Mouse (Mus musculus) heart, postnatal 10 days (tissue): Measurements from ENCODE around the gene Serac1. TPM values are rescaled to one million over a fixed set of nuclear protein-coding genes. Genes with fewer than 3 reads are reported as not detected.
A peak's percentile ranks its signal among the peaks of the same experiment; 100 is the strongest.

Source experiments
- DNase-seq, 2 experiments: peaks; one replicate each; pipeline ENCODE4 v3.0.0; 2021
- intact Hi-C: fragments of 180-260 bp; cut with DNase I; formaldehyde crosslinking; loops from one replicate; pipeline ENCODE4 v1.15.1; 2025
- total RNA-seq, 2 experiments: library from RNA; stranded (reverse); gene quantifications; 2 replicates each; pipeline ENCODE4 v1.2.3; 2021

Serac1 gene
- 1 to 10 TPM; 5.7 to 9.3 TPM for total RNA-seq

GRCm38 (mm10) chr17:6079287-6080122 is at the start of gene Serac1, which contains the start of gene Gtf2h5:
Gene Serac1, minus strand, starts transcription at chr17:6079741.
Gene Gtf2h5, plus strand, starts transcription at chr17:6079786.
- intact Hi-C loops = no loop called here
- peak; percentile 98 to 99 for DNase-seq

GRCm38 (mm10) chr17:6128039-6128438 is 48.5 kb upstream of the Serac1 start:
- DNase-seq = no peak
- intact Hi-C loops = no loop called here

GRCm38 (mm10) chr17:6125441-6125840 is 45.9 kb upstream of the Serac1 start:
- DNase-seq = no peak
- intact Hi-C loops = no loop called here

GRCm38 (mm10) chr17:6123776-6124175 is 44.2 kb upstream of the Serac1 start:
- DNase-seq = no peak
- intact Hi-C loops = no loop called here

- no peak for DNase-seq
- intact Hi-C loops = no loop called here
These were observed 39.3 kb upstream of the Serac1 start for GRCm38 (mm10) chr17:6118861-6119260.

- no peak for DNase-seq
- intact Hi-C loops = no loop called here
These were observed 38.4 kb upstream of the Serac1 start for GRCm38 (mm10) chr17:6117917-6118316.

- intact Hi-C loops = no loop called here
- DNase-seq = no peak
These were observed 37.7 kb upstream of the Serac1 start for GRCm38 (mm10) chr17:6117148-6117725.

GRCm38 (mm10) chr17:6115085-6115484 is 35.5 kb upstream of the Serac1 start:
- DNase-seq = no peak
- intact Hi-C loops = no loop called here

GRCm38 (mm10) chr17:6113653-6114052 is 34.1 kb upstream of the Serac1 start:
- no peak for DNase-seq
- intact Hi-C loops = no loop called here

- no peak for DNase-seq
- intact Hi-C loops = no loop called here
These were observed 31.4 kb upstream of the Serac1 start for GRCm38 (mm10) chr17:6110956-6111355.

GRCm38 (mm10) chr17:6108175-6108574 is 28.6 kb upstream of the Serac1 start:
- intact Hi-C loops = no loop called here
- DNase-seq = peak; percentile 8 to 30

GRCm38 (mm10) chr17:6107015-6107601 is 27.6 kb upstream of the Serac1 start:
- DNase-seq = peak; percentile 59 to 68
- intact Hi-C loops = loop anchor here (2.0 kb wide), 1 partner anchor 112 kb away; no protein-coding TSS in a partner anchor

- peak; percentile 86 to 88 for DNase-seq
- intact Hi-C loops = loop anchor here (2.0 kb wide), 1 partner anchor 112 kb away; no protein-coding TSS in a partner anchor
These were observed 26.9 kb upstream of the Serac1 start, which contains the start of gene Tulp4 for GRCm38 (mm10) chr17:6106361-6107014. Gene Tulp4, plus strand, starts transcription at chr17:6106437.

- intact Hi-C loops = no loop called here
- no peak for DNase-seq
These were observed 24.0 kb upstream of the Serac1 start for GRCm38 (mm10) chr17:6103566-6103965.

- DNase-seq = no peak
- intact Hi-C loops = no loop called here
These were observed 22.7 kb upstream of the Serac1 start for GRCm38 (mm10) chr17:6102287-6102686.

- intact Hi-C loops = loop anchor here (1.0 kb wide), 1 partner anchor 75 kb away; no protein-coding TSS in a partner anchor
- peak; percentile 59 to 73 for DNase-seq
These were observed 18.3 kb upstream of the Serac1 start for GRCm38 (mm10) chr17:6097884-6098283.

- intact Hi-C loops = no loop called here
- no peak for DNase-seq
These were observed 16.0 kb upstream of the Serac1 start for GRCm38 (mm10) chr17:6095579-6095978.

- intact Hi-C loops = no loop called here
- no peak for DNase-seq
These were observed 12.1 kb upstream of the Serac1 start for GRCm38 (mm10) chr17:6091604-6092003.

- no peak for DNase-seq
- intact Hi-C loops = no loop called here
These were observed 3.9 kb upstream of the Serac1 start for GRCm38 (mm10) chr17:6083323-6083890.

GRCm38 (mm10) chr17:6073405-6073804 is 6.1 kb downstream of the Serac1 start:
- no peak for DNase-seq

GRCm38 (mm10) chr17:6069866-6070265 is 9.7 kb downstream of the Serac1 start:
- intact Hi-C loops = no loop called here
- no peak for DNase-seq

More at GRCm38 (mm10) chr17:6073405-6073804, 6.1 kb downstream of the Serac1 start:
- intact Hi-C loops = no loop called here
